Mouse (Mus musculus) midbrain, embryonic 13.5 days (tissue): ENCODE data around the gene Dhrs7b. TPM values are rescaled to one million over a fixed set of nuclear protein-coding genes. Genes with fewer than 3 reads are reported as not detected.
"Not testable (repeated sequence)": the region's sequence is repeated elsewhere in the genome, so short reads cannot be mapped to it uniquely, and the experiment has no call there.

ENCODE experiments used
- ATAC-seq: fragments of 200-750 bp; cut with Nextera tagmentation; 2 replicates; pipeline ENCODE4 v1.8.0; 2017; ENCODE audit warnings: mild to moderate bottlenecking, moderate TSS enrichment, moderate library complexity
- H3K27ac ChIP-seq: fragments of 300-500 bp; sonication (generic); 2 replicates; pipeline ENCODE4 v1.5.1; 2015; ENCODE audit warnings: inconsistent platforms, mild to moderate bottlenecking, moderate library complexity
- H3K27me3 ChIP-seq: fragments of 300-500 bp; sonication (generic); 2 replicates; pipeline ENCODE4 v1.6.1; 2015; ENCODE audit warnings: mild to moderate bottlenecking, inconsistent platforms
- H3K36me3 ChIP-seq: fragments of 300-500 bp; sonication (generic); 2 replicates; pipeline ENCODE4 v1.6.1; 2015; ENCODE audit warnings: mild to moderate bottlenecking, inconsistent platforms
- H3K4me1 ChIP-seq: fragments of 300-500 bp; sonication (generic); replicated peaks from 2 replicates; pipeline ENCODE4 v1.6.1; 2015; ENCODE audit warnings: inconsistent platforms
- H3K4me2 ChIP-seq: fragments of 300-500 bp; sonication (generic); replicated peaks from 2 replicates; pipeline ENCODE4 v1.6.1; 2015; ENCODE audit warnings: moderate library complexity, mild to moderate bottlenecking, inconsistent platforms
- H3K4me3 ChIP-seq: fragments of 300-500 bp; sonication (generic); replicated peaks from 2 replicates; pipeline ENCODE4 v1.5.1; 2015; ENCODE audit warnings: mild to moderate bottlenecking, inconsistent platforms
- H3K9ac ChIP-seq: fragments of 300-500 bp; sonication (generic); replicated peaks from 2 replicates; pipeline ENCODE4 v1.6.1; 2015; ENCODE audit warnings: mild to moderate bottlenecking, inconsistent platforms
- H3K9me3 ChIP-seq: fragments of 300-500 bp; sonication (generic); 2 replicates; pipeline ENCODE4 v1.6.1; 2016; ENCODE audit warnings: mild to moderate bottlenecking, inconsistent platforms
- WGBS: fragments of 180-500 bp; shearing (Covaris S2); methylation state at CpG from one replicate; pipeline ENCODE4 v1.1.7; 2015; 5-methylcytosine and 5-hydroxymethylcytosine counted together
- polyA plus RNA-seq: library from polyadenylated mRNA; unstranded; fragments of >200 nt; fragmentation: Nextera tagmentation; extraction: Ambion mirVana; gene quantifications from 2 replicates; pipeline ENCODE4 v1.2.1, GENCODE M21; 2015

Gene Dhrs7b
- polyA plus RNA-seq, 1 experiment from 2014 or later = 28.2 TPM

DNA sequence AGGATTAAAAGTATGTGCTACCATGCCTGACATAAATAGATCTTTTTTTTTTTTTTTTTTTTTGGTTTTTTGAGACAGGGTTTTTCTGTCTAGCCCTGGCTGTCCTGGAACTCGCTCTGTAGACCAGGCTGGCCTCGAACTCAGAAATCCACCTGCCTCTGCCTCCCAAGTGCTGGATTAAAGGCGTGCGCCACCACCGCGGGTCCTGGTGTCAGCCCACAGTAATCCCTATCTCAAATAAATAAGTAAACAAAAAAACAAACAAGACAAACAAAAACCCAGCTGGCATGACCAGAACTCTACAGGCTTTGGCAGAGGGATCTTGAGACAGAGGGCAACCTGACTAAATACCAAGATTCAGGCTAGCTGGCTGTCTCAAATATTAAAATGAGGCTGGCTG lies 18.8 kb upstream of the Dhrs7b start, which contains the start of gene Shmt1:
Shmt1 (minus strand) TSS at position 101 of the 400 bp plus-strand sequence.
- not testable (repeated sequence) for H3K36me3 ChIP-seq, H3K27me3 ChIP-seq, ATAC-seq, H3K9me3 ChIP-seq, H3K27ac ChIP-seq
- WGBS = 27% methylated on average over 6 of the region's 6 CpGs
- Histone ChIP-seq H3K9ac (peak within 1 kb of the TSS; percentile 47; the same call in 1 of the 2 replicates), H3K4me3 (peak within 1 kb of the TSS; percentile 43), H3K4me1 (peaks cover 28% of the 10 kb centered on the region), H3K4me2 (peak within 1 kb of the TSS; percentile 75)

- Histone ChIP-seq H3K9ac (no peak overlapping the region), H3K9me3 (no peaks in the 10 kb centered on the region), H3K27ac (no peak overlapping the region), H3K4me3 (no peak overlapping the region), H3K4me1 (0 out of 2 replicates have a peak, but pooled peaks cover under 1% of the 10 kb centered on the region), H3K27me3 (no peaks in the 10 kb centered on the region), H3K4me2 (no peak overlapping the region), H3K36me3 (no peaks in the 10 kb centered on the region)
- 75% methylated on average over 5 of the region's 5 CpGs for WGBS
- ATAC-seq = no peak
Observed at GRCm38 (mm10) chr11:60816398-60816797, 14.0 kb upstream of the Dhrs7b start.

DNA sequence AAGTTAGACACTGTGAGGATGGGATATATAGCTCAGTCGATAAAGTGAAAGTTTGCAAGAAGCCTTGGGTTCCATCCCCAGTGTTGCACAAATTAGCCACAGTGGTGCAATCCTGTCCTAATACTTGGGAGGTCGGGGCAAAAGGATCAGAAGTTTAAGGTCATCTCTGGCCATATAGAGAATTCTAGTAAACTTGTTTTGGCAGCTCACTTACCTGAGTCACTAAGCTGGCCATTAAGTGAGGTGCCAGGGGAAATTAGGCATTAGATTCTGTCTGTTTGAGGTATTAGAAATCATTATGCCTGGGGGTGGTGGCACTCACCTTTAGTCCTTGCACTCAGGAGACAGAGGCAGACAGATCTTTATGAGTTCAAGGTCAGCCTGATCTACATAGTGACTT lies 6.7 kb upstream of the Dhrs7b start:
- Histone ChIP-seq H3K27ac (no peak overlapping the region), H3K9ac (no peak overlapping the region), H3K36me3 (no peaks in the 10 kb centered on the region), H3K4me2 (no peak overlapping the region), H3K9me3 (no peaks in the 10 kb centered on the region), H3K4me3 (no peak overlapping the region), H3K4me1 (no peaks in the 10 kb centered on the region), H3K27me3 (no peaks in the 10 kb centered on the region)
- no peak for ATAC-seq
- 72% methylated on average over 2 of the region's 2 CpGs for WGBS

DNA sequence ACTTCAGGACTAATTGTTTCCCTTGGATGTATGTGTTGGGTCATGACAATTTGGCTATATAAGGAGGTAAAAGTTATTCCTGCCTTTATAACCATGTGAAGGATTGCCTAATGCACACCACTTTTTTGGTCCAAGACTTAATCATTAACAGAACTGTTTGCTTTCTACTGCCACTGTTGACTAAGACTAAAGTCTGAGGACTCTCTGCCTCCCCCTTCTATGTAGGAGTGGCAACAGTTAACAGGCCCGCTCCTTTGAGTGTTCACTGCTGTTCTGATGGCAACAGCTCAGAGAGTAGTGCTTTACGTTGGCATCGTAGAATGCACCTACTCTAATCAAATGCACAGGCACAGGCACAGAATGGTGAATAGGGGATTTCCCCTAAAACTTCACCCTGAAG lies 5.2 kb upstream of the Dhrs7b start:
- no peak overlapping the region for H3K9ac ChIP-seq
- no peak overlapping the region for H3K27ac ChIP-seq
- no peaks in the 10 kb centered on the region for H3K36me3 ChIP-seq
- H3K4me3 ChIP-seq = no peak overlapping the region
- H3K27me3 ChIP-seq = no peaks in the 10 kb centered on the region
- WGBS = 92% methylated on average over 3 of the region's 3 CpGs
- no peaks in the 10 kb centered on the region for H3K4me1 ChIP-seq
- H3K9me3 ChIP-seq = no peaks in the 10 kb centered on the region
- no peak for ATAC-seq
- no peak overlapping the region for H3K4me2 ChIP-seq

GRCm38 (mm10) chr11:60826700-60827099 lies 3.7 kb upstream of the Dhrs7b start:
- Histone ChIP-seq H3K4me1 (peaks cover 7% of the 10 kb centered on the region), H3K27me3 (no peaks in the 10 kb centered on the region), H3K36me3 (no peaks in the 10 kb centered on the region), H3K27ac (no peak overlapping the region), H3K9ac (no peak overlapping the region), H3K4me2 (no peak overlapping the region), H3K9me3 (no peaks in the 10 kb centered on the region), H3K4me3 (no peak overlapping the region)
- 16% methylated on average over 1 of the region's 1 CpGs for WGBS
- ATAC-seq = no peak

- no peak overlapping the region for H3K9ac ChIP-seq
- ATAC-seq = no peak
- H3K4me2 ChIP-seq = no peak overlapping the region
- no peaks in the 10 kb centered on the region for H3K27me3 ChIP-seq
- H3K9me3 ChIP-seq = no peaks in the 10 kb centered on the region
- H3K4me1 ChIP-seq = peaks cover 7% of the 10 kb centered on the region
- H3K27ac ChIP-seq = no peak overlapping the region
- H3K36me3 ChIP-seq = no peaks in the 10 kb centered on the region
- WGBS = 8% methylated on average over 4 of the region's 4 CpGs
- no peak overlapping the region for H3K4me3 ChIP-seq
Observed at GRCm38 (mm10) chr11:60827241-60827945, 3.0 kb upstream of the Dhrs7b start.

- Histone ChIP-seq H3K4me2 (no peak overlapping the region), H3K27ac (no peak overlapping the region), H3K36me3 (no peaks in the 10 kb centered on the region), H3K4me1 (peaks cover 7% of the 10 kb centered on the region), H3K4me3 (no peak overlapping the region), H3K9ac (no peak overlapping the region), H3K9me3 (no peaks in the 10 kb centered on the region), H3K27me3 (no peaks in the 10 kb centered on the region)
- 37% methylated on average over 2 of the region's 2 CpGs for WGBS
- ATAC-seq = no peak
Observed at GRCm38 (mm10) chr11:60828903-60829302, 1.5 kb upstream of the Dhrs7b start.

DNA sequence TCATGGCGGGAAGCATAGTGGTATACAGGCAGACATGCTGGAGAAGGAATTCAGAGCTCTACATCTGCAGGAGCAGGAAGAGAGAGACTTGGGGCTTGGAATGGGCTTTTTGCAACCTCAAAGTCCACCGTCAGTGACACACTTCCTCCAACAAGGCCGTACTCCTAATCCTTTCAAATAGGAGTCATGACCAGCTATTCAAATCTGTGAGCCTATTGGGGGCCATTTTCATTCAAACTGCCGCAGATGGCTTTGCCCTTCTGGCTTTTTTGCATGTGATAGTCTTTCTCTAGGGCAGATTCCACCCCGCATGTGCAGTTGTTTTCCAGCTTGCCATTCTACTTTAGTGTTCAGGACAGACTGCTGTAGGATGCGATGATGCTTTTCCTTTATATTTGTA lies 6.5 kb downstream of the Dhrs7b start:
- Histone ChIP-seq H3K36me3 (peaks cover 3% of the 10 kb centered on the region; the same call in 1 of the 2 replicates), H3K4me3 (no peak overlapping the region), H3K9ac (no peak overlapping the region), H3K9me3 (no peaks in the 10 kb centered on the region), H3K4me2 (no peak overlapping the region), H3K4me1 (no peaks in the 10 kb centered on the region), H3K27ac (no peak overlapping the region), H3K27me3 (no peaks in the 10 kb centered on the region)
- WGBS = 93% methylated on average over 6 of the region's 6 CpGs
- no peak for ATAC-seq

- Histone ChIP-seq H3K4me2 (no peak overlapping the region), H3K36me3 (peaks cover 3% of the 10 kb centered on the region; the same call in 1 of the 2 replicates), H3K4me3 (no peak overlapping the region), H3K27ac (no peak overlapping the region), H3K9me3 (no peaks in the 10 kb centered on the region), H3K4me1 (no peaks in the 10 kb centered on the region), H3K9ac (no peak overlapping the region), H3K27me3 (no peaks in the 10 kb centered on the region)
- ATAC-seq = no peak
- 94% methylated on average over 10 of the region's 10 CpGs for WGBS
Observed at GRCm38 (mm10) chr11:60837644-60838406, 7.4 kb downstream of the Dhrs7b start.

DNA sequence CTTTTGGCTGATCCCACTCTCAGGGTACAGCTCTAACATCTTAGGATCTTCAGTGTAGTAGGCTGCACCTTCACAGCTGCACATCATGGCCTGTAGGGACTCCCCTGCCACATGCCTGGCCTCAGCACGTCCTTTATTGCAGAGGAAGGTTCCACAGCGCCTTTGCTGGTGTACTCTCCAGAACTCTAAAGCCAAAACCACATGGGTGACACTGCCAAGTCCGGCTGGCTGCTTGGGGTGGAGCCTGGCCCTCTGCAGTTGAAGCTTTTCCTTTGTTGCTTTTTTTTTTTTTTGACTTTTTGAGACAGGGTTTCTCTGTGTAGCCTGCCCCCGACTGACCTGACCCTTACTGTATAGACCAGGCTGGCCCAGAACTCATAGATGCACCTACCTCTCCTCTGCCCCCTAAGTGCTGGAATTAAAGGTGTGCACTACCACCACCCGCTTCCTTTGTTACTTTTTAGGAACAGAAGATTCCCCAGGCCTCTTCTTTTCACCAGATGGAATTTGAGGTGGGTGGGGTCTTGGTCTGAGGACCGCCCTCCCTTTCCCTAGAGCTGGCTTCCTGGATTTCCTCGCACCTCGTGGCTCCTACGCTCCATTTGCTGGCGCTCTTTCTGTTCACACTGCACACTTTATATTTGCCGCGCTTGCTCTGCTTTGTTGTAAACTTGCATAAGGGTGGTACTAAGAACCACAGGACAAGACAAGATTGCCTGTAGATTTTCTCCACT lies 11.2 kb downstream of the Dhrs7b start:
- no peak overlapping the region for H3K4me3 ChIP-seq
- H3K27ac ChIP-seq = no peak overlapping the region
- 76% methylated on average over 12 of the region's 12 CpGs for WGBS
- H3K36me3 ChIP-seq = peaks cover 18% of the 10 kb centered on the region; the same call in 1 of the 2 replicates
- no peaks in the 10 kb centered on the region for H3K27me3 ChIP-seq
- ATAC-seq = no peak
- no peak overlapping the region for H3K4me2 ChIP-seq
- H3K9me3 ChIP-seq = no peaks in the 10 kb centered on the region
- H3K9ac ChIP-seq = no peak overlapping the region
- H3K4me1 ChIP-seq = no peaks in the 10 kb centered on the region

DNA sequence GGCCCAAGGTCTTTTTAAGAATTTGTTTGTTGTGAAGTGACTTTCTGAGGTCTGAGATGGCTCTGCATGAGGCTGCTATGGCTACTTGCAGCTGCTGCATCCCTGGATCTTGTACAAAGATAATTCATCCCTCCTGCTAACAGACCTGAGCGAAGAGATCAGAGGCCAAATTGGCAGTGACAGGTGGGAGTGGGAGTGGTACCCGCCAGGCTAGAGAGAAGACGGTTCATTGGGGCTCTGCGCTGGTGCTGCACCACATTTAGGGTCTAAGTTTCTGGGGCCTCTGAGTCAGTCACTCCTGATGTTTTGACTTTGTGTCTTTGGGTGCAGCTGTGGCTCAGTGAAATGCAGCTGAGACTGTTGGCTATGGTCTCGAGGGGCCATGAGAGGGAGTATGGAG lies 13.0 kb downstream of the Dhrs7b start:
- no peak for ATAC-seq
- no peak overlapping the region for H3K27ac ChIP-seq
- no peak overlapping the region for H3K4me3 ChIP-seq
- no peaks in the 10 kb centered on the region for H3K27me3 ChIP-seq
- peaks cover 26% of the 10 kb centered on the region for H3K36me3 ChIP-seq
- WGBS = 89% methylated on average over 5 of the region's 5 CpGs
- H3K9me3 ChIP-seq = no peaks in the 10 kb centered on the region
- no peak overlapping the region for H3K9ac ChIP-seq
- no peaks in the 10 kb centered on the region for H3K4me1 ChIP-seq
- no peak overlapping the region for H3K4me2 ChIP-seq

DNA sequence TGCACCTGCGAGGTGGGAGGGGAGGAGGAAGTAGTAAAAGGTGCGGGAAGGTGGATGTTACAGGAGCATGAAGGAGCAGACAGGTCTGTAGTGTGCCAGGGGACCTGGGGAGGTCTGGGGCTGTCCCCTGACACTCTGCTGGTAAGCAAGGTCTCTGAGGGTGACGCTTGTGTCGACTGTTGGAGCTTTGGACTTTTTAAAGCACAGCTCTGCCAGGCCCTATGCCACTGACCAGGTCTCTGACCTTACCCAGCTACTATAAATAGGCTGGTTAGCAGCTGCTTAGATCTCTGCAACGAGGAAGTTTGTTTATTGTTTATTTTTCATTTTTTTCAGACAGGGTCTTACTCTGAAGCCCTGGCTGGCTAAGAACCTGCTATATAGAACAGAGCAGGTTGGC lies 15.0 kb downstream of the Dhrs7b start:
- ATAC-seq = no peak
- Histone ChIP-seq H3K9me3 (no peaks in the 10 kb centered on the region), H3K4me3 (no peak overlapping the region), H3K27ac (no peak overlapping the region), H3K27me3 (no peaks in the 10 kb centered on the region), H3K4me1 (no peaks in the 10 kb centered on the region), H3K36me3 (peaks cover 39% of the 10 kb centered on the region), H3K4me2 (no peak overlapping the region), H3K9ac (no peak overlapping the region)
- WGBS = 89% methylated on average over 5 of the region's 5 CpGs
